Mouse (Mus musculus) right cerebral cortex, postnatal 36 days (tissue): Measurements from ENCODE around the gene Hivep3.

Experiments
- DNase-seq, 2 experiments: peaks; one replicate each; pipeline ENCODE4 v3.0.0; 2022; ENCODE audit warnings: low spot score in 2 of 2, mixed read lengths in 1 of 2

The Hivep3 gene

DNA sequence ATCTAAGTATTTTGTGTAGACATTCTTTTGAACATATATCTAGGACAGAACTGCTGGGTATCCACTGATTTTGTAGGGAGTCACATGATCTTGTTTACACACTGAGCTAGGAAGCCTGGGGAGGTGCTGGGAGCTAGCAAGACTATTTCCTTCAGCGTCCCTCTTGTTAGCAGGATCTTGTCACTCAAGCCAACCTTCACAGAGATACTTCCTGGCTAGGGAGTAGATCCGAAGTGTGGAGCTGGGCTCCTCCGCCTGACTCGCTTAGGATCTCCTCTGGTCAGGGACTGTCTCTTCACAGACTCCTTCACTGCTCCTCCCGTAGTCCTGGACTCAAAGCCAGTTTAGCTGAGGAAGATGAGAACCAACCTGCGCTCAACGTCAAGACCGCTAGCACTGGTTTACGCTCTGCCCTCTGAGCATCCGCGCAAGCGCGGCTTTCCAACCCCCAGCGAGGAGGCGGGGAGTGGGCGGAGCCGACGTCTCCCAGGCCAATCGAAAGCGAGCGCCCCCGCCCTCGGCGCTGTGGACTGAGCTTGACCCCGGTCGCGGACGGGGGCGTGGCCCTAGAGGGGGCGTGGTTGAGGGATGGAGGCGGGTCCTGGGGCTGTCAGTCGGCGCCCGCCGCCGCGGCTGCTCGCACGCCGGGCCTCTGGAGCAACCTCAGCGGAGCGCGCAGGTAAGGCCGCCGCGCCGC, at the start of gene Hivep3:
Gene Hivep3, plus strand, starts transcription at position 601 of the 697 bp plus-strand sequence.
- peak; percentile 98 to 99 for DNase-seq

- no peak for DNase-seq
Measured at GRCm38 (mm10) chr4:119685746-119686145, 47.8 kb upstream of the Hivep3 start.

DNA sequence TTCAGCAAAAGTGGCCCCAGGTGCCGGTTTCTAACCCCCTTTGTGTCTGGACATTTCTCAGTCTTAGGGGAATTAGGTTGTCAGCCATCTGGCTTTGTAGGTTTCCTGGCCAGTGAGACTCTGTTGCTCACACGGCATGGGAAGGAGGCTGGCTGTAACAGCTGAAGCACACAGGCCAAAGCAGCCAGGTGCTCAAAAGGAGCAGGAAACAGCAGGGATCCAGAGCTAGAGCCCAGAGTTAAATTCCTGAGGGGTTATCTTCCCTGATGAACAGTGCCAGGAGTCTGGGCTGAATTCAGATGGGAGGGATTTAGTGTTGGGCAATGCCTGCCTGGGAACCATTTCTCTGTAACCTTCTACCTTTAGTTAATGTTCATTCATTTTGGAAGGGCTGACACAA, 35.2 kb upstream of the Hivep3 start:
- DNase-seq, result no peak

GRCm38 (mm10) chr4:119701269-119701954, 32.2 kb upstream of the Hivep3 start:
- no peak for DNase-seq

- DNase-seq, result no peak
Measured at GRCm38 (mm10) chr4:119703965-119704364, 29.6 kb upstream of the Hivep3 start.

DNA sequence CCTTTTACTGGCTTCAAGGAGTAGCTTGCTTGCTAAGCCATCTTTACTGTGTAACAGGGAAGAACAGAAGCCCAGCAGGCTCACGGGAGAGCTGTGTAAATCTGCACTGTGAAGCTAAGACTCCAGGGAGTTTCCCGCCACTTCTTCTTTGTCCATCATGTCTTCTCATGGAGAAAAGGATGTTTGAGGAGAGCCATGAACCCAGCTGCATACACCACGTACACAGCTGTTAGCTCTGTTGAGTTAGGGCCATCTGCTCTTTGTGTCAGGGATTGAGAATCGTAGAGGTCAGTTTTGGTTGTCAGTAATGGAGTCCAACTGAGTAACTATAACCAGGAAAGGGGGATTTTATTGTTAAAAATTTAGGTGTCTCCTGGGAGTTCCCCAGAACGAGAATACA, 26.3 kb upstream of the Hivep3 start:
- DNase-seq, result no peak

GRCm38 (mm10) chr4:119707751-119708150, 25.8 kb upstream of the Hivep3 start:
- no peak for DNase-seq

GRCm38 (mm10) chr4:119710208-119710607, 23.4 kb upstream of the Hivep3 start:
- no peak for DNase-seq

DNA sequence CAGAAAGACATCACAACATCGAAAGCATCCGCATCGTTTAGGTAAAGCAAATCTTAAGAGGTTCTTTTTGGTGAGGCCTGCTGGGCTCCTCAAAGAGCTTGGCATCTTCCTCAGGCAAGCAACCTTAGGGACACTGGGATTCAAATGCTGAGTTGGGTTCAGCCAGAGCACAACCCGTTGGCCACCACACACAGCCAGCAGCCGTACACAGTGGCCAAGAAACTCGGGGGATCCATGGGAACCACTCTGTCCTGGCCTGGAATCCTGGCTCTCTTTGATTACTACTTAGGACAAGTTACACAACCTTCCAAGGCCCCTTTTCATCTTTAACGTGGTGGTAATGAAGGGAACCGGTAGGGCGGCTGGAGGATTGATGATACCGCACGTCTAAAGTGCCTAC, 16.1 kb upstream of the Hivep3 start:
- peak; percentile 15 to 22 for DNase-seq

DNA sequence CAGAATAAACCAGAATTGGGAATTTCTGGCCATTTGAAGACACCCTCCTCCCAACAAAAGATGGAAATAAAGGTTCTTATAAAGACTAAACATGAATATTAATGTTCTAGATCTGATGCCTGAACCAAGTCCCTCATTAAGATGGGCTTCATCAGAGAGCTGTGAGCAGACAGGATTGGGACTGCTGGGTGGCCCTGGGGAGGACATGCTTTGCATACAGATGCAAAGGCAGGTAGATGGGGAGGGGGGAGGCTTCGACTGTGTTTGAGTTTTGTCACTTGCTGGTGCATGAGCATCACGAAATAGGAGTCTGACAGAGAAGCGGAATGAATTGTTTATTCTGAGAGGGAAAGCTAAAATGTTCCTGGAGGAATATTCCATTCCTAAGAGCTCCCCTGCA, 12.1 kb upstream of the Hivep3 start:
- DNase-seq, result no peak

- no peak for DNase-seq
Measured at GRCm38 (mm10) chr4:119726074-119726473, 7.5 kb upstream of the Hivep3 start.

DNA sequence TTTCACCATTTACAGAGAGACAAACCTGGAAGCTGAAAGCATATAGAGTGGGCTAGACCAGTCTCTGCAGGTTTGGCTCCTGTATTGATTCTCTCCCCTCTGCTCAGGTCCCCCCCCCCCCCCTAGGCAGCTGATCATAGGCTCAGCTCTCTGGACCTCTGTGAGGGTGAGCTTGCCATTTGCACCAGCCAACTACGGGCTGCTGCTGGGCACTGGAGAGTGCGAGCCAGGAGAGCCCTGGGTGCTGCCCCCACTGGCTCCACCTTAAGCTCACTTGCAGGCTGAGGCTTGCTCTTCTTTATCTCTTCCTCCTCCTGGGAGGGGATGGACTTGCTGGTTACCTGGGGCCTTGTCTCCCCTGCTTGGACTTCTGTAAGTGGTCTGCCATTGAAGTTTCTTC, 5.7 kb upstream of the Hivep3 start:
- DNase-seq, result no peak

DNA sequence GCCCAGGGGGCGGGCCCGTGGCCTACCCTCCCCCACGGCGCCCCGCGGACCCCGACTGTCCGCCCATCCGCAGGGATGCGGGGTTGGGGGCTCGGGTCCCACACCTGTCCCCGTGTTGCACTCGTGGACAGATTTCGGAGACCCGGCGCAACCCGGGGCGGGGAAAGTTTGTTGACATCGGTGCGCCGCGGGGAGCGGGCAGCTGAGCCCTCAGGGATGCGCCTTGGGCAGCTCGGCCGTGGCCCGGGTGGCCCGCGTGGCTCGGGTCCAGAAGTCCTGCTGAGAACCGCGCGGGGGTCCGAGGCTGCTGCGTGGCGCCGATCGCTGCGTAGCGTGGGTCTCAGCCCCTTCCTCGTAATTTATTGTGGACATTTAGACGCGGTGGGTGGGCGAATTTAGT, 358 bp downstream of the Hivep3 start:
- no peak for DNase-seq

DNA sequence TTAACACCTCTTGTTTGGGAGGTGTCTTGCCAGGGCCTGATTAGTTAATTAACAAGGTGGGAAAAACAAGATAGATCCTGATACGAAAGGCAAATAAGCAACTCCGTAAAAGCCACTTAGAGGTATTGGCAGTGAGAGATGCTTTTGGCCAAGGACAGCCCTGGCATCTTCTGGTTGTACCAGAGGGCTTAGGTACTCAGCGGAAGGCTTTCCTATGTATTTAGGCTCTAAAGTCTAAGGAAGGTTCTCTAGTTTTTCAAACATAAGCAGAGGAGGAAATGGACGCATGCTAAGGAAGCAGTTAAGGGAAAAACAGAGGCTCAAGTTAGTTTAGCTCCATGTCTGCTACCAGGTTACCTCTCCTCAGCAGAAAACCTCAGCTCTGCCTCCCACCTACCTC, 768 bp downstream of the Hivep3 start:
- DNase-seq, result no peak

DNA sequence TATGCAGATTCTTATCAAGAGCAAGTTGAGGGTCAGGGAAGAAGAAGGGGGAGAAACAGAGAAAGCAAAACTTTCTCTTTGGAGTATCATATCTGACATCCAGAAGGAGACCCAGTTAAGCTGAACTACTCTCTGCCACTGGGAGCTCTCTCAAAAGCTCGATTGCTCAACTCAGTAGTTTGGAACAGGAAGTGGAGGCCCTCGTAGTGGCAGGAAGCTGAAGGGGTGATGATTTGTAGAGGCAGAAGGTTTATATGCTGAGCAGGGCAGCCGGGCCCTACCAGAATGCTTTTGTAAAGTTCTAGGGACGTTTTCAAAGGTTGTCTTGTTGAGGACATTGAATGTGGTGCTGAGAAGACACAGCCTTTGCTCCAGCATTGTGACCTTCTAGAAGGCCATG, 5.1 kb downstream of the Hivep3 start:
- no peak for DNase-seq

DNA sequence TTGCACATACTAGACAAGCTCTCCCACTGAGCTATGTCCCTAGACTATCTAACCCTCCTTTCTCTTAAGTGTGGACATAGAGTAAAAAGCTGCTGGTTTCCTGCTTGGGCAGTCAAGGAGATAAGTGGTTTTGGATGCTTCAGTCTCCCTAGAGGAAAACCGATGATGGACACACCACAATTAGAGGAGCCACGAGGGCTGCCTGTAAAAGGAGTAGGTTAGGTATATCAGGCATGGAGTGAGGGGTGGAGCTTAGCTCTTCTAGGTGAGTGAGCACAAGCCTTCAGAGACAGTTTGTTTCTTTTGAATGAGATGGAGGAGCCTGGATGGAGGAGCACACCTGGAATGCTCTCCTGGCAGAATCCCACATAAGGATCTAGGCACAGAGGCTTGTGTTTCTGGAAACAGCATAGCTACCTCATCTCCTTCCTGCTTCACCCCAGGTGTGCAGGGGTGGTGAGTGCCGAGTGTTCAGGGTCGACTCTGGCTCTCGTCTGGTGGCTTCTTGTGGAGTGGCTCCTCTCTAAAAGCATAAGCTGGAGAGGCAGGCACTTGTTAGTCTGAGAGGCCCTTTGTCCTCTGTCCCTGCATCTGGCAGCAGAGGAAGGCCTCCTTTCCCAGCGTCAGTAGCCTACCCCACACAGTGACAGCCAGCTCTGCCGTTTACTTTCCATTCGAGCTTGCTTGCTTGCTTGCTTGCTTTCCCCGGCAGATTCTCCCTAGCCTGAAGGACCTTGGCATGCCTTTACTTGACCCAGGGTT, 5.9 kb downstream of the Hivep3 start:
- DNase-seq, result no peak

DNA sequence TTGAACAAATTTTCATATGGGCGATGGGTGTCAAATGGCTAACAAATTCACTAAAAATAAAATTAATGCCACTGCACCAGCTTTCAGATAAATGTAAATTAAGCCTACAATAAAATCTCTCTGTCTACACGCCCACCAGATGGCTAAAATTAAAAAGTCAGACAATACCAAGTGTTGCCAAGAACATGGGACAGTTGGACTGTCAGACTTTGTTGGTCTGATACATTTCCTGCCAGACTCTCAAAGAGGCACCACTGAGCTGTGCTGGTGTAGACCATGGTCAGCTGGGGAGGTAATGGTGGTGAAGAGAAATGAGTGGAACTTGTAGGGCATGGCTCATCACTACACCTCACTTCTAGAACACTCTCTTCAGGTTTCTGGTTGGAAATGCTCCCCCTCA, 14.8 kb downstream of the Hivep3 start:
- DNase-seq, result no peak

DNA sequence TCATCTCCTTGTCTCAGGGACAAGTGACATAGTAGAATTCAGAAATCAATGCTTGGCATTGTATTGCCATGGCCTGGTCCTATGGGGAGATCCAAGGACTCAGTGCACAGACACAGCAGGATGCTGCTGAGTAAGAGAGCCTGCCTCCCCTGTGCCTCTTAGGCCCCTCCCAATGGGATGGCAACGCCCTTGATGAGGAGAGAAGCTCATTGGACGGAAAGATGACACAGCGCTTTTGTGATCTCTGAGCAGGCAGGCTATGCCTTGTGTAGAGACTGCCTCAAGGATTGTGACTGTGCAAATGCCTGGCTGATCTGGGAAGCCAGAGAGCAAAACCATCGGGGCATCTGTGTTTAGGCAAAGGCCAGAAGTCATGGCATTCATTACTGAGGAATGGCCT, 16.6 kb downstream of the Hivep3 start:
- DNase-seq, result no peak

DNA sequence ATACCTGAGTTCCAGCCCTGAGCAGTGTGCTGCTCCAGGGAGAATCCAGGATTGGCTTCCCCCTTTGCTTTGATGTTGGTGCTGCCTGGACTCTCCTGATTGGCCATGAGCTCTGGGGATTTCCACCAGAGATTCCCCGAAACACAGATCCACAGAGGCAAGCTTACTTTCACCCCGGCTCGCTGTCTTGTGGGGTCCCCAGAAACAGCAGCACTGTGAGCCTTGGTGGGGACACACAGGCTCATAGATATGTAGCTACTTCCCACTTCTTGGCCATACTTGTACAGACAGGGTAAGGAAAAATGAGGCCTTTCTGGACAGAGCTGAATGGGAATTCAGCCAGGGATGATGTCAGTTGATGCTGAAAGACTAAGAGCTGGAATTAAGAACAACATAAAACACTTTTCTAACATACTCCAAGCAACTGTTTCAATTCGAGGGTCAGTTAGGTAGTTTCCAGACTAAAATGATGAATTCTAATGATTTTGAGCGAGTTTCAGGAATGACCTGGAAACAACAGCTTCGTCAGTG, 17.2 kb downstream of the Hivep3 start:
- no peak for DNase-seq

DNA sequence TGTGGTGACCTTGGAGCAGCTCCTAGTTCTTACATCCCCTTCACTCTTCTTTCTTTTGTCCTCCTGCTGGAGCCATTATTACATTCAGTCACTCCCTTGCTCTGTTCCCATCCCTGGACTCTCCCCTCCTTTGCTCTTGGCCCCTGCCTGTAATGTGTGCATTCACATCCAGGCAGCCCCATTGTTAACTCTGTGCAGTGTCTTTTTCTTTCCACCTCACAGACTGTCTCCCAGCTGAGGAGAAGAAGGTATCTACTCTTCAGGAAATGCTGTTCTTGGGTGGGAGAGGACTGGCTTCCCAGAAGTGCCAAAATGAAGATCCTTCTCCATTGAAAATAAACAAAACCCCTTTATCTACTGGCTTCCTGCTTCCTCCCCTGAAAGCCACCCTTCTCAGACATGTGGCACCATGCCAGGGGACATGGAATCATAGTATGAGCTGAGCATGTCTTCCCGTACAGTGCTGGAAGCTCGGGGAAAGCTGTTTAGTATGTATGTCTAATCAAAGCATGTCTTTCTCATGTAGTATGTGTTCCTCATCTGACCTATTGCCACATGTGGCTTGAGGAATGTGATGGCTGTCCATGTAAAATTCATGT, 17.9 kb downstream of the Hivep3 start:
- DNase-seq, result no peak

- peak; percentile 56 to 75 for DNase-seq
Measured at GRCm38 (mm10) chr4:119759574-119760233, 26.1 kb downstream of the Hivep3 start.

DNA sequence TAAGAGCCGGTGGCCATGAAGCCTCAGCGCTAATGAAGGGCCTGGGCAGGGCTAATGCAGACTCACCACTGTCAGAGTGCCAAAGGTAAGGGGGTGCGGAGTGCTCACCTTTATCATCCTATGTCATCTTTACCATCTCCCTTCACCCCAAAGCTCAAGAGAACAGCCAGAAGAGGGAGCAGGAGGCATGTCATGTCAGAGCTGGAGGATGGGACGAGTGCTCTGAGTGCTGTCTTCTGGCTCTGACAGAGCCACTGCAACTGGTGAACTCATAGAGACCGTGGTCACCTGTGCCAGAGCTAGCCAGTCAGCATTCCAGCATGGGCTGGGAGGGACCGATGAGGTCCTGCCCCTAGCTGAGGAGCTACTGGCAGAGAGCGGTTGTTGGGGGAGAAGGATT, 27.2 kb downstream of the Hivep3 start:
- no peak for DNase-seq
